Mouse (Mus musculus): ENCODE measurements around the gene Ifnar2.

Gene Ifnar2

DNA sequence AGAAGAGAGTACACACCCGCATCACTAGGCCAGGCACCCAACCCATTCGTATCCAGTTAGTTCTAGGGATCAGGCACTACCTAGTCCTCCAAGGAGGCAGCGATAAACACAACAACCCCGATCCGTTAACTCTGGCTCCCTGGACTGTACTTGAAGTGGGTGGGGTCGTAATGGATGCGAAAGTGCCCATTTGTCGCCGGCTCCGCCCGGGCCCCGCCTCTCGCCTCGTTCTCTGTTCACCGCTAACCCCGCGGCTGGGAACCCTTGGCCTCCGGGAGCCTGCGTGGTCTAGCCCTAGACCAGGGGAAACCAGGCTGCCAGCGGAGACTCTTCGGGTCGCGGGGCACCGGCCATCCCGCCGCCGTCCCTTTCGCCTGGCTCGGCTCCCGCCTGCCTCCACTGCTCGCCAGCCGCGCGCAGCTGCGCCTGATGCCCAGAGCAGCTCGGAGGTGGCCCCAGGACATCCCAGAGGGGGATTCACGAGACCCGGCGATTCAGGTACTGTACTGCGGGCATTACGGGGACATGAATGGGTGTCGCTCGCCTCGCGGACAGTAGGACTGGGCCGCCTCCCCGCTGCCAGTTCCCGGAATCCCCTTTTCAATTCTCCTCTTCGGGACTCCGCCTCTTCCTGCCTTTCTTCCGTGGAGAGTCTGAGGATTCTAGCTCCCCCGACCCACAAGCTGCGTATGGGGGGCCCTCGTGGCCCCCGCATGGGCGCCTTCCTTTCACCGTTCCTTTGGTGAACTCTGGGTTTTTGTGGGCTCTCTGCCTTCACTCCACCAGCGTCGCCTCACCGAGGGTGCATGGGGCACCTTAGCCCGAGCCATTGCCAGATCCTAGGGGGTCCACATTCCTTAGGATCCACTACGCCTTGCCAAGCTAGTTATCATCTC is at the start of gene Ifnar2:
Gene Ifnar2, plus strand, starts transcription at position 207 of the 896 bp plus-strand sequence.
- in situ Hi-C loops (cut with MboI; ENCODE audit: low sequenced_read_pairs), result loop anchor here (25.0 kb wide), 1 partner anchor 214 kb away; the partner anchor contains the start of gene Tmem50b

DNA sequence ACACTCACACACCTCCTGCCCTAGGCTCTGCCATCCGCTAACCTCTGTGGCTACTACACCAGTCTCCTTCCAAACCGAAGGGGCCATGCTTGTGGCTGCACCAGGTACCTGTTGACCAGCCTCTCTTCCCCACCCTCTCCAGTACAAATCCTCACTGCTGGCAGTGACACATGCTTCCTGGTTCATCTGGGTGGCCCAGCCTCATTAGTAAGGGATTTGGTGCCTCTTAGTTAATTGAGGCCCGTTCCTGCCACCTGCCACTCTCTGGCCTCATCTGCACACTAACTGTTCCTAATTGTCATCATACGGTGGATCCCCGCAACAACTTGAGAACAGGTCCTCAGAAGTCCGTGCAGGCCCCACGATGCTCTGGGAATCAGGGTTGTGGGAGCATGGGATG is 45.0 kb upstream of the Ifnar2 start:
- in situ Hi-C loops (cut with MboI; ENCODE audit: low sequenced_read_pairs), result no loop called here

DNA sequence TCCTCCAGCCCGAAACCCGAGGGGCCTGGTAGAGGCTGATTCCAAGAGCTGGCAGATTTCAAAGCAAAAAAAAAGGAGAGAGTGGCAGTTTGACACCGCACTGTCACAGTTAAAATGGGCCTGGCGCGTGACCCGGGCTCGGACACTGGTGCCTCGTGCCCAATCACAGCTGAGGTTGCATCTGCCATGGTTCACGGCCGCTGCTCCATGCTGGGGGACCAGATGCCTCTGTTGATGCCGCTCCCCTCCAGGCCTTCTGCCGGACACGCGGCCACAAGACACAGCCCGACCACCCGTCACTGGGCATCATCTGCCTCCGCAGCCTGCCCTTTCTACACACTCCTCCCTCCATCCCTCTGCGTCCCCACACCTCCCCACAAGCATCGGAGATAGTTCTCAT is 43.7 kb upstream of the Ifnar2 start:
- in situ Hi-C loops (cut with MboI; ENCODE audit: low sequenced_read_pairs), result no loop called here

DNA sequence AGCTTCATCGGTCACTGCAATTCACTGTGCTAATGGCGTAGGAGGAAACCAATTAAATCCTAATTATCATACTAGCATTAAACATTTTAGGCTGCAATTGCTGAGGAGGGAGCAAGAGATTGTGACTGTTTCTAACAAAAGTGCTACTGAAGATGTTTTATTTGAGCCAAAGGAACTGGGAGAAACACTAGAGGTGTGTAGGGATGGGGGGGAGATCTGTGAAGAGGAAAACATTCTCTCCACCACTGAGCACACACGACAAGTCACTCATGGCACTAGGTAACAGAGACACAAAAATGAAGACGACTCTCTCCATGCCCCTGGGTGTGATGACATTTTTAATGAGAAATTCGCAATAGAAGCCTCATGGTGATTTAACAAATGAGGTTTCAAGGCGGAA is 42.1 kb upstream of the Ifnar2 start:
- in situ Hi-C loops (cut with MboI; ENCODE audit: low sequenced_read_pairs), result no loop called here

DNA sequence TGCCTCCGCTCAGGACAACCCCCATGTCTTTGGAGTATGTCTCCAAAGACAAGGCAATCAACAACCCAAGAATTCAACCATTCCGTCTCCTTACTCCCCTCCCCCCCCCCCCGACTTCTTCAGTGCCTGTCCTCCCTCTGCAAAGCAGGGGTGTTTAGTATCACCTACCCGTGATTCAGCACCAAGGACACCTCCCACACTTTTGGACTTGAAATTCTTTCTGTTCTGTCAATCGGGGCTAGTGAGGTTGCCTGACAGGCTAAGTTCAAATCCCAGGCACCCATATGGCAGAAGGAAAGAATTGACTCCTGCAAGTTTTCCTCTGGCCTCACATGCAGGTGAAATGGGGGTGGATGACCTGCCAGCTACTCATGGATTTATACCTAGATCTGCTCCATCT is 41.4 kb upstream of the Ifnar2 start:
- in situ Hi-C loops (cut with MboI; ENCODE audit: low sequenced_read_pairs), result no loop called here

DNA sequence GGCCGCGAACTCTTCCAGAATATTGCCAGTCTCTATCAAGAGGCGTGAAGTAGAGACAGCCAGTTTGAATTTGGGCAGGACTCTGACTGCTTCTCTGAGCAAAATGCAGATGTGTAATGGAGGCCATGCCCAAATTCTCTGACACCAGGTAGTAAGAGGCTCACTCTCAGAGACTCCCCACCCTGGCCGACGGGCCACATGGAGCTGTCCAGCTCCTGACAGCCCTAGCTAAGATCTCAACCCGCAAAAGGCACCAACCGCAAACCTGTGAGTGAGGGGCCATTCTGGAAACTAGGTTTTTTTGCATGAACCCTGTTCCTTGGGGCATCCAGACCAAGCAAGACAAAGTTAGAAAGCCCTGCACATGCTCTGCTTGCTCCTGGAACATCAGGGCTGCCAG is 39.7 kb upstream of the Ifnar2 start:
- in situ Hi-C loops (cut with MboI; ENCODE audit: low sequenced_read_pairs), result no loop called here

DNA sequence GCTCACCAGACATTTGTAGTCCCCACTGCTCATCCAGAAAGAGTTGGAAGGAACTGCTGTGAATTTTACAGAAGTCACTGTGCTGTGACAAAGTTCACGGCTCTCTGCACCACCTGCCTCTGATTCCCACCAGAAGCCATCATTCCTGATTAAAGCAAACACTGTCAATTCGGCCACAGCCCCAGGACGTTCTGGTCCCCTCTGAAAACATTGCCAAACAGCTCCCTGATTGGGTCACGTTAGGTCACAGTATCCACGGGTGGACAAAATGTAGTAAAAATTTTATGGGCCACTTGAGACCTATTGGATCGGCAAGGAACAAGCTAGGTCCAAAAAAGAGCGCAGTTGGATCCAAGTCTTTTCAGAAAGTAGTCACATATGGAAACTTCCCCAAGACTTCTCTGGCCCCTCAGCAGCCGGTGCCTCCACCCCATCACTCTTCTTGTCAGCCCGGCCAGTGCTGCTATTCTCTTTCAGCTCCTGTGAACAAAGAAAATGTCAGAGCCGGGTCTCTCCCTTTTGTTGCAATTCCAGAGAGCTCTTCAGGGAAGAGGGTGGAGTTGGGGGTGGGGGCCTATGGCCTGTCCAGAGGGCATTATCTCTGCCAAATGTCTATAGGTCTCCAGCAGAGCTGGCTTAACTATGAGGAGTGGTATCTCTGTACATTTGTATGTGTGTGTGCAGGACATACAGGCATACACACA is 38.2 kb upstream of the Ifnar2 start:
- in situ Hi-C loops (cut with MboI; ENCODE audit: low sequenced_read_pairs), result no loop called here

DNA sequence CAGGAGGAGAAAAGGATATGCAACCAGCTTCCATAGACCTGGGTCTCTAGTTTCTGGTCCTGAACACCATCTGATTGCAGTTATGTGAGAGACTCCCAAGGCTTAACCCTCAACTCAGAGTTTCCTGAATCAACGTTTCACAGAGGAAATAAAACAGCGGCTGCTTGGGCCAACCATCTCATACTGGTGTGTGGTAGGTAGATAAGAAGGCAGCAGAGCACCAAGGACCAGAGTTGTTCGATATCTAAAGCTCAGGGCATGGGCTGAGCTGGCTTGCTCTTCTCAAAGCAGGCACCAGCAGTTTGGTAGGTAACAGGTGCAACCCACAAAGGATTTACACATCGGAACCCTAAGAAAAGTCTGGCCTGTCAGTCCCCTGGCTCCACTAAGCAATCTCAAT is 35.8 kb upstream of the Ifnar2 start:
- in situ Hi-C loops (cut with MboI; ENCODE audit: low sequenced_read_pairs), result no loop called here

DNA sequence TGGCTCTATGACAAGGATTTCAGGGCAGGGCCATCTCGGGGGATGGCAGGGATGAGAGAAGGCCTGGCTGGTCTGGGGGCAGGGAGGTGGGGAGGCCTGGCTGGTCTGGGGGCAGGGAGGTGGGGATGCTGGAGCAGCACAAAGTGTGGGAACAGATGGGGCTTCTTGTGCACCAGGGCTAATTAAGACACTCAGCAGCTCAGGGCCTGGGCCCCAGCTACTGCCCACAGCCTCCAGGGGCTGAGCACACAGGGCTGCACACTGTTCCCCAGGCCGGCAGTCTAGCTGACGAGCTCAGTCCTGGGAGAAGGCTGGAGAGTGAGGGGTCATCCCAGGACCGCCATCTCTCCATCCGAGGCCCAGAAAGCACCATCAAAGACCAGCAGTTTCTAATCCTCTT is 35.1 kb upstream of the Ifnar2 start:
- in situ Hi-C loops (cut with MboI; ENCODE audit: low sequenced_read_pairs), result no loop called here

DNA sequence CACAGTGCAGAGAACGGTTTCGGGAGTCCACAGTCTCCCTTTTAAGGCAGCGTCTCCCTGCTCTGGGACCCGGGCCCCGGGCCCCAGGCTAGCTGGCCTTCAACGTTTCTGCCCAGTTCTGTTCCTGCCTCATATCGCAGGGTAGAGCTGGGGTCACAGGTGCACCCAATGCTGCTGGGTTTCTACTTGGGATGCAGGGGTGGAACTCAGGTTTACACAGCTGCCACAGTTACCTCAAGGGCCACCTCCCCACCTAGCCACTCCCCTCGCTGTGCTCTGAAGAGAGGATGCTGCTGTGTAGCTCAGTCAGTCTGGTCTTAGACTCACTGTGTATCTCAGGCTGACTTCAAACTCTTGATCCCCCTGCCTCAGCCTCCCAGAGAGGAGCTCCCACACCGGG is 26.1 kb upstream of the Ifnar2 start:
- in situ Hi-C loops (cut with MboI; ENCODE audit: low sequenced_read_pairs), result no loop called here

DNA sequence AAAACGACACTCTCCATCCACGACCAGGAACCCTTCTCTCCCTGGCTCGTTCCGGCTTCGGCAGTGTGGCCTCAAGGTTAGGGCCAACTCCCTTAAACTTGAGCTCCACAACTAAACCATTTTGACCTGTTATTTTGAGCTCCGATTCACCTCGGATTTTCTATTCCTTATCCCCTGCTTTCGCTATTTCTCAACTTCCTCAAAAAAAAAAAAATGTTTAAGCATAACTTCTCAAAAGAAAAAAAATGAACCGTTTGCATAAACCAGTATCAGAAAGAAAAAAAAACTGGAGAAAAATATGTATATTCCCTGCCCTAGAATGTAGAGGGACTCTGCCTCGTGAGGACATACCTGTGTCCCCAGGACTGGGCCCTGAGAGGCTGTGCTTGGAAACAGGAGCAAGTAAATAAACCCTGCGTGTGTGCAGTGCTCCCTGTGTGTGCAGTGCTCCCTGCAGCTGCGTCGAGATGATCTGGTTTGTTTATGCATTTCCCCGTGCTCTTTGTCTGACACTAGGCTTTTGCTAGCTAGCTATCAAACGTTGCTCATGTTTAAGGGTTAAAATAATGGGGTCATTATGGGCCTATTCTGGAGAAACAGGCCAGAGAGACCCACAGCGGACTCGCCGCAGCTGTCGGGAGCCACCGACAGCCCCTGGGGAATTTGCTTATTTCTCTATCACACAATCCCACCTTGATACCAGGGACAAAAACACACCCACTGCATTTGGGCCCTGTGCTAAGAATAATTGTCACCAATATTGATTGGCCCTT is 24.9 kb upstream of the Ifnar2 start:
- in situ Hi-C loops (cut with MboI; ENCODE audit: low sequenced_read_pairs), result no loop called here

DNA sequence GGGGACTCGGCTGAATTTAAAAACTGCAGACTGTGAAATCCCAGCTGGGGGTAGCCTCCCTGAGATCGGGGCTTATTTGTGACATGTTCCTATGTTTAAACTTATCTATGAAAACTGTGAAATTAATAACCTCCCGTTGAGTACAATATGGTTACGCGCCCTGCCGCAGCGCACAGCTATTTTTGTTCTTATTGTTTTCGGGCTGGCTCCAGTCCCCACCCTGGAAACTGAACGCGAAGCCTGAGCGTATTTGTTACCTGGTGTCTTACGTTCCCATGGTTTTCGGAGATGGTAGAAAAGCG is 24.4 kb upstream of the Ifnar2 start:
- in situ Hi-C loops (cut with MboI; ENCODE audit: low sequenced_read_pairs), result no loop called here

DNA sequence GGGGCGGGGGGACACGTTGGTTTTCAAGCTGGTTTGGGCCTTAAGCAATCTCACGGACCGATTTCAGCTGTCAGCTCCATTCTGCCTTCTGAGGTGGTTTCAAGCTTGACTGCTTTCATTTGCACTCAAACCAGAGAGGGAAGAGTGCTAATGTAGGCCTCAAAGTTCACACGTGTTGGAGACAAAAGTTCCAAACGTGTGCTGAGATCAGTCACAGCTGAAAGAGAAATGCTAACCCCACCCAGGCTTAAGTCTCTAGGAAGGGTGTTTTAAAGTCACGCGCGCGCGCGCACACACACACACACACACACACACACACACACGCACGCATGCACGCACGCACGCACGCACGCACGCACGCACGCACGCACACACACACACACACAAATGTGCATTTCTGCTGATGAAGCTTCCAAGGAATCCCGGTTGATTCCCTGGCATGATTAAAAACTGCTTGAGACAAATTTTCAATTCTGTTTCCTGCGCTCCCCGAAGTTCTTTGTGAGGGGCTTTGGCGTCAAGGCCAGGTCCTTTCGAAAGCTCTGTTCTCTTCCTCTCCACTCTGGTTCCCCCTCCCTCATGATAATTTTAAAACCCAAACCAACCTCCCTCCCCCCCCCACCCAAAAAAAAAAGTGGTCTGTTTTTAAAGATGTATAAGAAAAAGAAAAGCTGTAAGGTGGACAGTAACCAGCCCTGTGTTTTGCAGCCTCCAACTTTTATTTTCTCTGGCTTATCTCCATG is 23.8 kb upstream of the Ifnar2 start:
- in situ Hi-C loops (cut with MboI; ENCODE audit: low sequenced_read_pairs), result no loop called here

DNA sequence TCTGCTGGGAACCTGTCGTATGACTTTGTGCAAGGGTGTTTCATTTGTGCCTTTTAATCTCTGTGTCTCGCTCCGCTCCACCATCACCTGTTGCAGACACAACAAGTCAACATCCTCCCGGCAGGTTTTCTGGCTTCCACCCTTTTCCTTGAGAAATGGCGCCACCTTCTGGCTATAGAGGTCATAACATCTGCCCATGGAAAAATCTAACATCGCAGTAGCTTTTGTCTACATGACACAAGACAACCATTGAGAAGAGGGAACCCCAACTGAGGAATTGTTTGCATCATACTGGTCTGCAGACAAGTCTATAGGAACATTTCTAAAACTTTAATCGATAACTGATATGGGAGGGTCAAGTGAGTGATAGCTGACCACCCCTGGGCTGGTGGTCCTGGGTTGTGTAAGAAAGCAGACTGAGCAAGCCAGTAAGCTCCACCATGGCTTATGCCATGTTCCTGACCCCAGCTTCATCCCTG is 20.5 kb upstream of the Ifnar2 start:
- in situ Hi-C loops (cut with MboI; ENCODE audit: low sequenced_read_pairs), result loop anchor here (5.0 to 25.0 kb wide), 2 partner anchors 235 to 275 kb away; partner anchors contain the start of gene Tmem50b

DNA sequence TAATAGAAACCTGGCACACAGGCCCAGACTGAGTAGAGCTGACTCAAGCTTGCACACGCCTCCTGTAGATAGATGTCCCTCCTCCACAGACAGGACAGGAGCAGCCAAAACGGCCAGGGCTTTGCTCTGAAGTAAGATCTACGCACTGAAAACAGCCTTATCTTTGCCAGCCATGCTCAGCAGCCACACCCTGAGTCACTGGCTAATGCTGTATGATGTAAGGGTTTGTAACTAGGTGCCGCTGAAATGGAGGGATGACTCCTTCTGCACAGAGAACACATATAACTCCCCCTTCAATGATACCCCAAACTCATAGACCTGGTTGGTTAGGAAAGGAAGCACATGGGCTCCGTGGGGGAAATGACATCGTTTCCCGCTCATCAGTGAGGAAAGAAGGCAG is 19.8 kb upstream of the Ifnar2 start:
- in situ Hi-C loops (cut with MboI; ENCODE audit: low sequenced_read_pairs), result loop anchor here (5.0 to 25.0 kb wide), 2 partner anchors 235 to 275 kb away; partner anchors contain the start of gene Tmem50b

DNA sequence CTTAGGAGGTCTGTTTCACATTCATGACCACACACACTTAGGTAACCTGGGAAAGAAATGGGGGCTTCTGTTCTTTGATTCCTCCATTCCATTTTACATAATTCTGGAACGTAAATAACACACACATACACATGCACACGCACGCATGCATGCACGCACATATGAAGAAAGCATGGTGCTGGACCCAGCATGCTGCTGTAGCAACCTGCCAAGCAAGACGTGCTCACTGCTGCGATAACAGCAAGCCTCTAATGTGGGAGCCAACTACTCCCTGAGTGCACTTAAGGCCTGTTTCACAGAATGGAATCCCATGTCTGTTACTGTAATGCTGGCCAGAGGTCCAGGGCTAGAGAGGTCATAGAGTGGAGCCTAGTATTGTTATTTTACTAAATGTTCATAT is 19.4 kb upstream of the Ifnar2 start:
- in situ Hi-C loops (cut with MboI; ENCODE audit: low sequenced_read_pairs), result loop anchor here (5.0 to 25.0 kb wide), 2 partner anchors 234 to 276 kb away; partner anchors contain the start of gene Tmem50b

DNA sequence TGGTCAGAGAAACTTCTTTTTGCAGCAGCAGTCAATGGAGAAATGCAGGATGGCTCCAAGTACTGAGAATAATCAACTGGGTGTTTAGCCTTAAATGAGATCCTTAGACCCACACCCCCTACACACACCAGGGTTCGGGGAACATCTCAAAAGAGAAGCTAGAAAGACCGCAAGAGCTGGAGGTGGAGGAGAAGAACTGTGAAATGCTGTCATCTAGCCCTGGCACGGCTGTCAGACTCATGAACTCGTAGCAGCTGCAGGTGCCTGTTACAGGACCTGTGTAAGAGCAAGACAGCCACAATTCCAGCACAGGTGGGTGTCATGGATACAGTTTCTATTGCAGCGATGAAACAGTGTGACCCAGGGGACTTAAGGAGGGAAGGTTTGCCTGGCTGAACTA is 18.9 kb upstream of the Ifnar2 start:
- in situ Hi-C loops (cut with MboI; ENCODE audit: low sequenced_read_pairs), result loop anchor here (5.0 to 25.0 kb wide), 2 partner anchors 234 to 276 kb away; partner anchors contain the start of gene Tmem50b

DNA sequence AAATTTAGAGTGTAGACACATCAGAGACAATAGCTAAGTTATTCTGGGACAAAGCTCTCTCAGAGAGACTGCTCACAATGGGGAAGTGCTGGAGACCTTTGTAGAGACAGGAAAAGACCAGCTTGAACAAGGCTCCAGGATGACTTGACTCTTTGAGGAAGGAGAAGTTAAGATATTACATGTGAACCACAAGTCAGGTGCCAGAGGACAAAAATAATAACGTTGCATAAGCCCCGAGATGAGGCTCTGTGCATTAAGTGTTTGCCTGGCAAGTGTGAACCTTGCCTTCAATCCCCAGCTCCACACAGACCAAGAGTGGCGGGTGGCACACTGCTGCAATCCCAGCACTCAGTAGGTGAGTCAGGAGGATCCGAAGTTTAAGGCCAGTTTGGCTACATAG is 18.0 kb upstream of the Ifnar2 start:
- in situ Hi-C loops (cut with MboI; ENCODE audit: low sequenced_read_pairs), result loop anchor here (5.0 to 25.0 kb wide), 2 partner anchors 233 to 277 kb away; partner anchors contain the start of gene Tmem50b

DNA sequence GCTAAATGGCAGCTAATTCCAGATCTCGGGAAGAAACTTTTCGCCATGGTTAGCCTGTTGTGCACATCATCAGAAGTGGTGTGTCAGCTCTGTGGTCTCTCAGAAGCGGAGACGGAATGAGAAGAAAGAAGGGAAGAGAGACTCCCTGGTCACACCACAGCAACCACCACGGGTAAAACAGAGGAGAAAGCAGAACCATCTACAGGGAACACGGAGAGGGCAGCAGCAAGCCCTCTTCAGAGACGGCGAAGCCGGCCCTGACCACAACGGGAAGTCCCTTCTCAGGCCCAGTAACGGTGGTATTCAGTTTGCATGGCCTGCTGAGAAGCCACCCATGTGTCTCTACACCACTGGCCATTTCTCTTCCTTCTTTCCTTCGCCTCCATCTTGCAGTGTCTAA is 17.4 kb upstream of the Ifnar2 start:
- in situ Hi-C loops (cut with MboI; ENCODE audit: low sequenced_read_pairs), result loop anchor here (25.0 kb wide), 1 partner anchor 232 kb away; the partner anchor contains the start of gene Tmem50b
